ENCODE assay signal across 22 mouse cellular contexts in genomic region chr14:18870716-18871115, GRCm38 (mm10).
"Had no signal": no experiment of that assay in that cellular context is flagged by ENCODE, and none has a peak within 500 bp of the region (broad histone marks: within the 10 kb centered on the region; RNA-seq: fewer than 3 reads in every experiment).

No protein-coding gene starts in this region.

- H3K4me2 ChIP-seq: hindbrain, embryonic 12.5 days; hindbrain, embryonic 14.5 days; intestine, embryonic 15.5 days; limb, embryonic 12.5 days; liver, embryonic 11.5 days; liver, embryonic 13.5 days; liver, embryonic 15.5 days had no signal

- H3K9ac ChIP-seq: forebrain, postnatal 0 days; hindbrain, embryonic 12.5 days; hindbrain, embryonic 14.5 days; intestine, embryonic 15.5 days; limb, embryonic 12.5 days; liver, embryonic 13.5 days; liver, embryonic 15.5 days; liver, postnatal 0 days had no signal

- H3K27me3 ChIP-seq: hindbrain, embryonic 12.5 days; intestine, embryonic 15.5 days; limb, embryonic 12.5 days; liver, embryonic 13.5 days; liver, embryonic 15.5 days had no signal

- H3K4me1 ChIP-seq: hindbrain, embryonic 10.5 days; hindbrain, embryonic 12.5 days; intestine, embryonic 15.5 days; limb, embryonic 10.5 days; limb, embryonic 12.5 days; liver, embryonic 13.5 days; liver, embryonic 15.5 days had no signal

- H3K27ac ChIP-seq: hindbrain, embryonic 10.5 days; hindbrain, embryonic 12.5 days; hindbrain, embryonic 14.5 days; intestine, embryonic 15.5 days; layer of hippocampus, adult 2 months; left cerebral cortex, adult 2 months; limb, embryonic 10.5 days; limb, embryonic 12.5 days; liver, embryonic 13.5 days; liver, embryonic 15.5 days had no signal

- H3K36me3 ChIP-seq: hindbrain, embryonic 10.5 days; hindbrain, embryonic 12.5 days; intestine, embryonic 15.5 days; limb, embryonic 10.5 days; limb, embryonic 12.5 days; liver, embryonic 13.5 days; liver, embryonic 15.5 days had no signal

- H3K4me3 ChIP-seq: hindbrain, embryonic 10.5 days; hindbrain, embryonic 12.5 days; intestine, embryonic 15.5 days; layer of hippocampus, adult 2 months; left cerebral cortex, adult 2 months; limb, embryonic 10.5 days; limb, embryonic 12.5 days; liver, embryonic 13.5 days; liver, embryonic 15.5 days had no signal

- DNase-seq: forebrain, postnatal 0 days; gastrocnemius, postnatal 14 days; gastrocnemius, postnatal 36 days; kidney, adult 18-20 months; kidney, postnatal 10 days; kidney, postnatal 4 days; liver; liver, embryonic 13.5 days; liver, postnatal 0 days had no signal

- ATAC-seq: forebrain, postnatal 0 days; hindbrain, embryonic 16.5 days; inflammation-experienced regulatory T-cells, adult 6 months; intestine, embryonic 15.5 days; intestine, postnatal 0 days; liver, postnatal 0 days had no signal

- H3K9me3 ChIP-seq: intestine, embryonic 15.5 days; limb, embryonic 10.5 days; liver, embryonic 15.5 days had no signal
